Mouse (Mus musculus): ENCODE measurements around the gene Cyp2d11.

- no peak for TF ChIP-seq GATA1 (IDR thresholded peaks at IDR 0.05; ENCODE audit: low read length)
- no peak for TF ChIP-seq TAL1 (IDR thresholded peaks at IDR 0.05; ENCODE audit: low read length)
Observed at GRCm38 (mm10) chr15:82416797-82417789, 23.3 kb upstream of the Cyp2d11 start.
